Mouse (Mus musculus): ENCODE results near the gene Gm45837.

The Gm45837 gene

DNA sequence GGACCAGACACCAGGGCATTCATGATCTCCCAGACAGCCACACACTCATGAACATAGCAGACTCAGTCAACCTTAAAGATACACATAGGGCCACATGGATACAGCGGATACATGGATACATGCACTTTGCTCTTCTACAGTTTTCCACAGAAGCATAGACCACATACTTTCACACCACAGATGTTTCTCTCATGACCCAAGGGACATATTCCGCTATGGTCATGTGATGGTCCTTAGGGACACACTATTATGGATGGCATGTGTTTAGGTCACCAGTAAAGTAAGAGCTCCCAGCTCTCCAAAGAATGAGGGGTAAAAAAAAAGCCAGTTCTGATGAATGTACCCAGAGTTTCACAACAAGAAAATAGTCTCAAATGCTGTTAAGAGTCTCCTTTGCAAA, 60.7 kb downstream of the Gm45837 start:
- DNase-seq, result no peak

- DNase-seq, result no peak
These were observed 61.3 kb downstream of the Gm45837 start for GRCm38 (mm10) chr7:101471968-101472480.

DNA sequence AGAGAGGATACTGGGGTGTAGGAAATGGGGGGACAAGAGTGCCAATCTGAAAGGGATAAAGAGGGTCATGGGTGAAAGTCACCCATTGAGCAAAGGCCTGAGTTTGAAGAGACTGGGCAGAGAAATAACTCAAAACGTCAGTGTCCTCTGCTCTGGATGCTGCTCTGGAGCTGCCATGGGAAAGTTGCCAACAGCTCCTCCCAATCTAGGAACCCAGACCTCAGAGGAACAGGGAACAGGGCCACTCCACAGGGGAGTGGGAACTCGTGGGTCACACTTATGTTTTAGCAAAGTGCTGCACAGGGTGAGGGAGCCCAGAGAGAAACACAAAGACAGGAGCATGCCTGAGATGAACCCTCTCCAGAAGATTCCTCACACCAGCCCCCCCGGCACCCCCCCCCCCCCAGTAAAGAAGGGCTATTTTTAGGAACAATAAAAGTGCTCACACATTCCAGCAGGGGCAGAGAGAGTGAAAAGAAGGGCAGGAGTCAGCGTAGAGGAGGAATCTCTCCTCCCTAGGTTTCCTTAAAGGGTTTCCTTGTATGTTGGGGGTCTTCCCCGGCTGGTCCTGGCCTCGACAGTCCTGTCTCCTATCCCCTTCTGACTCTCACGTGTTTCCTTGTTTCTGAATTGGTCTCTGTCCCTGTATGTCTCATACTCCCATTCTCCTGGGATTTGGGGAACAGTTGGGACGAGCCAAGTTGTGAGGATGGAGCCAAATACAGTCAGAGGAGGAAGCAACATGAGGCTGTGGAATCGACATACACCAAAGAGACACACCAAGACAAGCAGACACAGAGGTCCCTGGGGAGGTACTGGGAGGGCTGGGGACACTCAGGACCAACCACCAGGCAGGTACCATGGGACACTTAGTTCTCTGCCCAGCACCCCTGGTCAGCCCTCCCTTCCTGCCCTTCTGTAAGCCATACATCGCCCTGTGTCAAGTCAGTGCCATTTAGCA, 62.2 kb downstream of the Gm45837 start:
- no peak for DNase-seq

DNA sequence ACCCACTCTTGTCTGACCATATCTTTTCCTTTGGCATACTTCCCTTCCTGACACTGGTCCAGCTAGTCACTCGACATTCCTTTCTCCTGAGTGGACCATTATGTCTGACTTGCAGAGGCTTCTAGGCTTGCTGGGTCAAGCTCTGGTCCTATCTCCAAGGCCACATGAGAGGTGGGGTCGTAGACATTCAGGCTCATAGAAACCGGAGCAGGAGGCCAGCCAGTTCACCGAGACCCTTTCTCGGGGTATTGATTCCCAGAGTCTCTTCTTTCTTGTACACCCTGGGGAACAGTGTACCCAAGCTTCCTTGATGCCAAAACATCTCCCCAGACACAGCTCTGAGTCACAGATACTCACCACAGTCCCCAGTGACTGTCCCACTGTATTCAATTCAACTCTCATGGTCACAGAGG, 63.7 kb downstream of the Gm45837 start:
- DNase-seq, result no peak

- no peak for DNase-seq
These were observed 65.3 kb downstream of the Gm45837 start for GRCm38 (mm10) chr7:101476028-101476427.

DNA sequence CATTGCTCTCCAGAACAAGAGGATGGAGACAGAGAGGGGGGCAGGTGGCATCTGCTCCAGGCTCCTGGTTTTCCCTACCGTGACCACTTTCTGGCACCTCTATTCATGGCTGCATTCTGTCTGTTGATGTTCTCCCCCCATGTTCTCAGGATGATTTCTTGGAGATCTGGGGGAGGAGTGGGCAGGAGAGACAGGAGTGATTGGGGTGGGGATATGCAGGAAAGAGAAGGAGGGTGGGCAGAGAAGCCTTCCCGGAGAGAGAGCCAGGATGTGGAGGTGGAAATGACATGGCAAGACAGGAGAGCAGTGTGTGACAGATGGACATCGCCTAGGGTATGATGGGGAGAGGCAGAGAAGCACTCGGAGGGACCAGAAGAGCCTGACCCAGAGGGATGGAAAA, 65.8 kb downstream of the Gm45837 start:
- no peak for DNase-seq

GRCm38 (mm10) chr7:101477200-101477599, 66.5 kb downstream of the Gm45837 start:
- DNase-seq, result no peak

- no peak for DNase-seq
These were observed 67.4 kb downstream of the Gm45837 start for GRCm38 (mm10) chr7:101478099-101478498.

GRCm38 (mm10) chr7:101479841-101480240, 69.2 kb downstream of the Gm45837 start:
- DNase-seq, result no peak

DNA sequence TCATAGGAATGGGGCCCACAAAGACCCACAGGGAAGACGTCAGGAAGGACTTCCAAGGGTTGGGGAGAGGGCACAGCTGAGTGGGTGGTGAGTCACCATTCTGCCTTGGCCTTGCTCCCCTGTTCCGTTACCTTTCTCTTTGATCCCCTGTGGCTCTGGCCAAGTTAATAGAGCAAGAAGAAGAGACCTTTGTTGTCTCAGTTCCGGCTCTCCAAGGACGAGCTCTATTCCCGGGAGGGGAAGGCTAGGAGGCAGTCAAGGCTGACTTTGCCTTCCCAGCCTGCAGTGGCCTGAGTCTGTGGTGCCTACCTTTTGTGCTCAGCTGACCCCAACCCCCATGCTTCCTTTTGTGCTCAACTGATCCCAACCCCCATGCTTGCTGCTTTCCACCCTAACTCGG, 70.0 kb downstream of the Gm45837 start:
- no peak for DNase-seq

DNA sequence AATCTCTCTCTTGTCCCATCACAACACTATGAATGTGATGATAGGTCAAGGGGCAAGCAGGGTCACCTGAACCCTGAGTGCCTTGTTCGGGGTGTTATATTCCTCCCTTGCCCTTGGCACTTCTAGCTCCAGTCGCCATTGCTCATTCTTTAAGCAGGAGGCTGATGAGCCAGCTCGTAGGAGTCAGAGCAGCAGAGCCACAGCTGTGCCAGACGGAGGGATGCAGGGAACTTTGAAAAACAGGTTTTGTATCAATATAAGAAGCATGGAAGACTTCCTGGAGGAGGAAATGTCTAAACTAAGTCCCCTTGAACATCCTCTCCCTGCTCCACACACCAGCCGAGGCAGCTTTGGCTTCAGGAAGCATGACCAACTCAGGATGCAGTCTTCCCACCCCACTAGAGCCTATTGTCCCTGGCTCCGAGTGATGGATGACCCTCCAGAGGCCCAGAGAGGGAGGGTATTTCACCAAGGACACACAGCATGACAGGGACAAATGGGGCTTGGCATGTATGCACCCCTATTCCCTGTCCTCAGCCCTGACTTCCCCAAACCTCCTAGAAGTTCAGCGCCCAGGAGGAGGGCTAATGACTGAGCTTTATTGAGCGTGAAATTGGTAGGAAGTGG, 71.3 kb downstream of the Gm45837 start:
- DNase-seq, result no peak

DNA sequence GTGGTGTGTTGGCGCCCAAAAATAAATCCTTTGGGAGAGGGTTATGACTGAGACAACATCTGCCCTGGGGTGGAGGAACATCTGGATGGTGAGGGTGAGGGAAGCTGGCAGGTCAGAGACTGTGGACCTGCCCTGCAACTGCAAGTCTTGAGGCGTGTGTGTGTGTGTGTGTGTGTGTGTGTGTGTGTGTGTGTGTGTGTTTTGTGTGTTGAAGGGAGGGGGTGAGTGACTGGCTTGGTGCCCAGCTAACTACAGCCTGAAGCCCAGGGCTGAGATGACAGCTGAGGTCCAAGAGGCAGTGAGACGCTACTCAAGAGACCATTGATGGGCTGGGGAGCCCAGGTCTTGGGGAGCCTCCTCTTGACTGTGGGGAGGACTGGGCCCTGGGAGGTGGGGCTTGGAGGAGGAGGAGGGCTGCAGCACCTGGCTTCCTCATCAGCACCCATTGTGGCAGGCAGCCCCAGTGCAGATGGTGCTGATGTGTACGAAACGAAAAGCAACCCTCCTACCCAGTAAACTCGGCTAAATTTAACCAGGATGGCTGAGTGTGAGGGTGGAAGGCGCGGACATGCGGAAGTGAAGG, 71.9 kb downstream of the Gm45837 start:
- peak; percentile 61 for DNase-seq

DNA sequence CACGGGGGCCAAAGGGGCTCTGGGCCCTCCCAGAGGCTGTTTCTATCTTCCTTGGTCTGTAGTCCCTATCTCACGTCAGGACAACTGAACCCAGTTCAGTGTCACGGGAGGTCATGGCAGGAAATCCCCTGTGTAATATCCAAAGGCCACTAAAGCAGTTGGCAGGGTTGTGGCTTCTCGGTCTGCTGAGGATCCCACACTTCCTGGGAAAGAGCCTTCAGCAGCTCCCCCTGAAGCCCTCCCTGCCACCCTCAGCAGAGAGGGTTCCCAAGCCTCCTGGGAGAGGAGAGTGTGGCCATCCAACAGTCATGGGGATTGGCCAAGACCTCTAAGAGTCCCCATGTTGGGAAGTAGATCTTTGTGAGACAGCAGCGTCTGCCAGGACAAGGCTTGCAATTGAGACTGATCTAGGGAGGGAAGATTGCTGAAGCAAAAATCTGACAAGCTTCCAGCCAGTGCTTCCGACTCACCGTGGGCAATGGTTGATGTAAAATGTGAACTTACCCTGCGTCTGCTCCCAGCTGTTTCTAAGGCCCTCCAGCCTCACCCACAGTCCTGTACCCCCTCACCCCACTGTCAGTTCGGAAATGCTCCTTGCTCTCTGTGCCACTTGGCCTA, 72.9 kb downstream of the Gm45837 start:
- no peak for DNase-seq

- peak; percentile 62 for DNase-seq
These were observed 76.4 kb downstream of the Gm45837 start for GRCm38 (mm10) chr7:101487102-101487501.

DNA sequence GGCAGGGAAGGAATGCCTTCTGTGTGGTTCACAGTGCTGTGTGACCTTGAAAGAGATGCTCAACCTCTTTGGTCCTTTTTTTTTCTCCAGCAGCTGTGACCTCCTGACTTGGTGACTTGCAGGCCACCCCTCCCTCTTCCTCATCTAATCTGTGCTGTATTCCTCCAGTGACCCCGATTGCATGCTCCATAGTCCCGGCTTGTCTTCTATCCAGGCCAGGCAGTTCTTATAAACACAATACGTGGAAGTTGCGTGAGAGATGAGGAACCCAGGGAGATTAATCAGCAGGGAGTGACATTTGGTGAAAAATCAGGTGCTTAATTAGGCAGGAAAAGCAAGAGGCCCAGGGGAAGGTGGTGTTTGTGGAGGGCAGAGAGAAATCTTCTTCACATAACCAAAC, 80.3 kb downstream of the Gm45837 start:
- DNase-seq, result no peak

DNA sequence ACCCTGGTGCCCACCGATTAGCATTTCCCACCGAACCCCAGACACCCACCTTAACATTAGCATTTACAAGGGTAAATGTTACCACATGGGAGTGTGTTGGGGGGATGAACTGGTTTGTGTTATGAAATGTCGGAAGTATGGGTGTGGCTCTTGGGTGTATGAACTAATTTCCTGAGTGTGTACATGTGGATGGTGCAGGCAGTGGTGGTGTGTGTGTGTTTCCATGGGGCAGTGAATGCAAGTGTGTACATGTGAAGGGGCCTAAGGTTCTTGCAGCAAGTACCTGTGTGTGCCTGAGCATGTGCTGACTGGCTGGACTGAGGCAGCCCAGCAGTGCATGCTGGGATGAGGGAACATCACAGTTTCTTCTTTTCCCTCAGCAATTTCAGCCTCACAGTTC, 87.7 kb downstream of the Gm45837 start:
- no peak for DNase-seq

- DNase-seq, result peak; percentile 59
These were observed 88.6 kb downstream of the Gm45837 start for GRCm38 (mm10) chr7:101499251-101499650.

DNA sequence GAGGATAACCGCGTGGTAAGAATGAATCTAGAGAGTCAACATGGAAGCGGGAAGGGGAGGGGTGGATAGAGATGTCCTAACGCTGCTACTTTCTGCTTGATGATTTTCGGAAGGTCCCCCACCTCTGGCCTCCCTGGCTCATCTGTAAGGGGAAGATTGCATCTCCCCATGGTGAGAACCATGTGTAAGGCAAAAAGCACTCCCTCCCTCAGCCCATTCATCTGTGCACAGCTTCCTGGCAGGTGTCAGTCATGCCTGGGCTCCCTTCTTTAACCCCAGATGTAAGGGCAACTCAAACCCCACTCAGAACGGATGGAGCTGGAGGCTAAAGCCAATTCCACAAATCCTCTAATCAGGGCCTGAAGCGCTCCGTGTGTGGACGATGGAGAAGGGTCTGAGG, 89.0 kb downstream of the Gm45837 start:
- DNase-seq, result peak; percentile 42

DNA sequence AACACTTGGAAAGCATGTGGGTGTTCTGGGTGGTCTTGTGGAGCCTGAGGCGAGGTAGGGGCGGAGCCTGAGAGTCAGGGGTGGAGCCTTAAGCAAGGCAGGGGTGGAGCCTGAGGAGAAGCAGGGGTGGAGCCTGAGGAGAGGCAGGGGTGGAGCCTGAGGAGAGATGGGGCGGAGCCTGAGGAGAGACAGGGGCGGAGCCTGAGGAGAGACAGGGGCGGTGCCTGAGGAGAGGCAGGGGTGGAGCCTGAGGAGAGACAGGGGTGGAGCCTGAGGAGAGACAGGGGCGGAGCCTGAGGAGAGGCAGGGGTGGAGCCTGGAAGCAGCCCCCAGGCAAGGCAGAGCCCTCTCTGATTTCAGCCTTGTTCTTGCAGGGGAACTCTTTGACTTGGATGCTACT, 90.5 kb downstream of the Gm45837 start:
- DNase-seq, result no peak

DNA sequence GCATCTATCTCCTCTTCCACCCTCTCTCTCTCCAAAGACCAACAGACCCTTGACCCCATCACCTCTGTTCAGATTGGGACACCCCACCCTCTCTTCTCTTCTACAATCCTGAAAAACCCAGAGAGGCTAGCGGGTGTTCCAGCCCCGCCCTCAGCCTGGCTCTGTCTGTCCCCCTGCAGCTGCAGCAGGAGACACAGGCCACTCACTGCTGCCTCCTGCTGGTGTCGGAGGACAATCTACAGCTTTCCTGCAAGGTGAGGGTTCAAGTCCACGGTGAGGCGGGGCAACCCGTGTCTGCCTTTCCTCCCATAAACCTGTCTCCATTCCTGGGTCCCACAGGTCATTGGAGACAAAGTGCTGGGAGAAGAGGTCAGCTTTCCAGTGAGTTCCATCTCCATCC, 91.0 kb downstream of the Gm45837 start:
- DNase-seq, result peak; percentile 54

GRCm38 (mm10) chr7:101503351-101503750, 92.7 kb downstream of the Gm45837 start:
- peak; percentile 77 for DNase-seq

- DNase-seq, result no peak
These were observed 93.1 kb downstream of the Gm45837 start for GRCm38 (mm10) chr7:101503803-101504202.

- DNase-seq, result peak; percentile 78
These were observed 93.8 kb downstream of the Gm45837 start for GRCm38 (mm10) chr7:101504507-101504906.
